Mouse (Mus musculus): Measurements from ENCODE around the gene Loxl3. TPM values are rescaled to one million over a fixed set of nuclear protein-coding genes. Genes with fewer than 3 reads are reported as not detected.

The Loxl3 gene
- total and polyA plus RNA-seq, 2 experiments from 2014 or later: 4.7 to 7.3 TPM

DNA sequence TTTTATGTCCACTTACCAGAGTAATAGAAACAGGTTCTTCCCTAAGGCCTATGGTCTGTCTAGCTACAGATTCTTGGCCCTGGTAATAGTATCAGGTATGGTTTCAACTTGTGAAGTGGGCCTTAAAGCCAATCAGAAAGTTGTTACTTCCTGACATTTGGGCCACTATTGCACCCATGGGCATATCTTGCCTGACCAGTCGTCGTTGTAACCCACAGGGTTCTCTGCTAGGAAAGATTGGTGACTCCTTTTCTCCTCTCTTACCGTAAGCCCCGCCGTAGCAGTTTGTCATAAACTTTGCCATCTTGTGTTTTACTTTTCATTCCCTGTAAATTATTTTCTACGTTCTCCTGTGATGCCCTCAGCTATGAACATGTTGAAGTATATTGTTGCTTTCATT is 13.9 kb upstream of the Loxl3 start:
- TF ChIP-seq CTCF (IDR thresholded peaks at IDR 0.05): no peak
- Histone ChIP-seq H3K4me3 (ENCODE audit: low read depth, low read length) (no peak overlapping the region), H3K9me3 (ENCODE audit: low read length) (no peaks in the 10 kb centered on the region), H3K4me2 (ENCODE audit: low read depth, low read length, poor library complexity, severe bottlenecking) (no peak overlapping the region), H3K36me3 (ENCODE audit: insufficient read depth, low read length) (no peaks in the 10 kb centered on the region), H3K27ac (ENCODE audit: low read depth, low read length) (no peak overlapping the region), H3K4me1 (ENCODE audit: insufficient read depth, low read length) (no peaks in the 10 kb centered on the region), H3K27me3 (ENCODE audit: insufficient read depth, low read length) (no peaks in the 10 kb centered on the region), H3K9ac (replicated peaks; ENCODE audit: low read length, poor library complexity, severe bottlenecking) (no peak overlapping the region)
- WGBS: 89% methylated on average over 6 of the region's 6 CpGs
- ATAC-seq (ENCODE audit: low FRiP score) (no peak), DNase-seq (ENCODE audit: low spot score) (no peak)

DNA sequence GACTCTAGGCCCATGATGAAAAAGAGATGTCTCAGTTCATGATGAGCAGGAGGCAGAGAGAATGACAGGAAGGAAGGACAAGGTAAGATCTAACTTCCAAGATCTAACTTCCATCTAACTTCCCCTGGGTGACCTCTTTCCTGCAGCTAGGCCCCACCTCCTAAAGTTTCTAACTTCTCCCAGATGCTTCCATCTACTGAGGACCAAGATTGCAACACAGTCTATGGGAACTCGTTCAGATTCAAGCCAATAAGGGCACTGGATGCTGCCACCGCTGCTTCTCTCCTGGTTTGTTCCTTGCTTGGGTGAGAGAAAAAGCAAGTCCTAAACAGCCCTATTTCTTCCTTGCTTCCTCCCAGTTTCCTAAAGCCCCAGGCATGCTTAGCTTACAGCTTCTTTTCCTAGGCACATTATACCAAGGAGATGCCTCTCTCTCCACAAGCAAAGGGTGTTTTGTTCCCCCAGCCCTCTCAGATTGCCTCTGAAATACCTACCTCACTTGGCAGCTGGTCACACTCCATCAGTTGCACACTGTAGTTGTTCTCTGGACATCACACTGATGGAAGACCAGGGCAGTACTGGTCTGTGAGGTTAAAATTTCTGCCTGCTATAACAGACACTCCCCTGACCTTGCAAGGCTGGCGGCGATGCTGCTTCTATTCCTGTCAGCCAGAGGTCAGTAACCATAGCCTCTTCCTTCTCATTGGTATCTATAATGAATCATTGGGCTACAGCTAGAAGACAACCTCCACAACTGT is 13.0 kb upstream of the Loxl3 start:
- WGBS: 86% methylated on average over 4 of the region's 4 CpGs
- Histone ChIP-seq H3K4me1 (ENCODE audit: insufficient read depth, low read length) (no peaks in the 10 kb centered on the region), H3K9me3 (ENCODE audit: low read length) (no peaks in the 10 kb centered on the region), H3K36me3 (ENCODE audit: insufficient read depth, low read length) (no peaks in the 10 kb centered on the region), H3K4me2 (ENCODE audit: low read depth, low read length, poor library complexity, severe bottlenecking) (no peak overlapping the region), H3K9ac (replicated peaks; ENCODE audit: low read length, poor library complexity, severe bottlenecking) (no peak overlapping the region), H3K4me3 (ENCODE audit: low read depth, low read length) (no peak overlapping the region), H3K27ac (ENCODE audit: low read depth, low read length) (no peak overlapping the region), H3K27me3 (ENCODE audit: insufficient read depth, low read length) (no peaks in the 10 kb centered on the region)
- DNase-seq (ENCODE audit: low spot score) (no peak), ATAC-seq (ENCODE audit: low FRiP score) (no peak)
- TF ChIP-seq CTCF (IDR thresholded peaks at IDR 0.05): no peak

DNA sequence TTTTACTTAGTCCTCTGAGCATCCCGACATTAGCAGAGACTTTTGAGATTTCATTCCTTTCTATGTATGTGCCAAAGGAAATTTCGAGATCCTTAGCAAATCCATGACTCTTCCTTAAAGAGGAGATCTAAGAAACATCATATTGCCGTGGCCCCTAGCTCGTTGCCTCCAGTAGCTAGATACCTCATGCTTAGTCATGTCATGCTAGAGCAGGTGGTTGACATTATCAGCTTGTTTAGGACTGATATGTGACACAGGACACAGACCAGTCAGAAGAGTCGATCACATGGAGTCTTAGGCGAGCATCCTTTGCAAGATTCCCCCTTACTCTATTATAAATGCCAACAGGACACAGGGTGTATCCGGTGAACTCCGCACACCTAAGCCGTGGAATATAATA is 11.0 kb upstream of the Loxl3 start:
- Histone ChIP-seq H3K27me3 (ENCODE audit: insufficient read depth, low read length) (no peaks in the 10 kb centered on the region), H3K36me3 (ENCODE audit: insufficient read depth, low read length) (no peaks in the 10 kb centered on the region), H3K4me3 (ENCODE audit: low read depth, low read length) (no peak overlapping the region), H3K9ac (replicated peaks; ENCODE audit: low read length, poor library complexity, severe bottlenecking) (no peak overlapping the region), H3K4me1 (ENCODE audit: insufficient read depth, low read length) (no peaks in the 10 kb centered on the region), H3K27ac (ENCODE audit: low read depth, low read length) (no peak overlapping the region), H3K9me3 (ENCODE audit: low read length) (no peaks in the 10 kb centered on the region), H3K4me2 (ENCODE audit: low read depth, low read length, poor library complexity, severe bottlenecking) (no peak overlapping the region)
- no peak for TF ChIP-seq CTCF (IDR thresholded peaks at IDR 0.05)
- ATAC-seq (ENCODE audit: low FRiP score): no peak
- DNase-seq (ENCODE audit: low spot score): no peak
- 87% methylated on average over 9 of the region's 9 CpGs for WGBS

DNA sequence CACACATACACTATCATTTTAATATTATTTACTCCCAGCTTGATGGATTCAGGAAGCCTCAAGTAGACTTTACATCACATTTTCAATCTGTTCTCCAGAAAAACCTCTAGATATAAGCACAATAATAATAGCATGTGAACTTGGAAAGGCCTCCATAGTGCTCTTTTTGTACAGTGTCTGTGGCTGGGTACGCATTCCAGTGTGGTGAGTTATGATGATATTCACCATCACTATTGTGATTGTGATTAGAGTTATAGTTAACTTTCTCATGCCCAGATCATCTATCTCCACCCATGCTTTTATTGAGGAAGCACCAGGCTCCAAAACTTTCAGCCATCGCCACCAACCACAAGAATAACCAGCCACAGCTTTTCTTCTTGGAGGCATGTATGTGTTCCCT is 10.2 kb upstream of the Loxl3 start:
- no peaks in the 10 kb centered on the region for H3K27me3 ChIP-seq (ENCODE audit: insufficient read depth, low read length)
- H3K4me3 ChIP-seq (ENCODE audit: low read depth, low read length): no peak overlapping the region
- H3K4me1 ChIP-seq (ENCODE audit: insufficient read depth, low read length): no peaks in the 10 kb centered on the region
- H3K4me2 ChIP-seq (ENCODE audit: low read depth, low read length, poor library complexity, severe bottlenecking): no peak overlapping the region
- no peaks in the 10 kb centered on the region for H3K36me3 ChIP-seq (ENCODE audit: insufficient read depth, low read length)
- no peak overlapping the region for H3K27ac ChIP-seq (ENCODE audit: low read depth, low read length)
- H3K9ac ChIP-seq (replicated peaks; ENCODE audit: low read length, poor library complexity, severe bottlenecking): no peak overlapping the region
- no peak for TF ChIP-seq CTCF (IDR thresholded peaks at IDR 0.05)
- ATAC-seq (ENCODE audit: low FRiP score): no peak
- no peaks in the 10 kb centered on the region for H3K9me3 ChIP-seq (ENCODE audit: low read length)
- 97% methylated on average over 2 of the region's 2 CpGs for WGBS
- DNase-seq (ENCODE audit: low spot score): no peak

DNA sequence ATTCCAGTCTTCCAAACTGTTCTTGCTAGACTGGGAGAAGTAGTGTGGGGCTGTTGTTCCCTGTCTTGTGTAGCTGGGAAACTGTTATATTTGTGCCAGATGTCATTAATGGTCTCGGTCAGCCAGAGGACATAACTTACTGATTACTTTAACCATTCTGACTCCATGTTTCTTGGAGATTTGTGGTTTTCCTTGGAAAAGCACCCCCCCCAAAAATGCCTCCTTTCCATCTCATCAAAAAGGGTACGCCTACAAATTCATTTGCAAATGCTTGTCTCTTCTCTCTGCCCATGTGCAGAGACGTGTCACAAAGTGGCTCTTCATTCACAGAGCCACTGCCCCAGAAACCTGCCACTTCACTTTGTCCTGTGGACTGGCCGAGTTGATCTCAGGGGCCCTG is 9.6 kb upstream of the Loxl3 start:
- H3K9ac ChIP-seq (replicated peaks; ENCODE audit: low read length, poor library complexity, severe bottlenecking): no peak overlapping the region
- H3K4me2 ChIP-seq (ENCODE audit: low read depth, low read length, poor library complexity, severe bottlenecking): no peak overlapping the region
- no peaks in the 10 kb centered on the region for H3K27me3 ChIP-seq (ENCODE audit: insufficient read depth, low read length)
- no peaks in the 10 kb centered on the region for H3K36me3 ChIP-seq (ENCODE audit: insufficient read depth, low read length)
- H3K9me3 ChIP-seq (ENCODE audit: low read length): no peaks in the 10 kb centered on the region
- H3K4me3 ChIP-seq (ENCODE audit: low read depth, low read length): no peak overlapping the region
- WGBS: 73% methylated on average over 4 of the region's 4 CpGs
- DNase-seq (ENCODE audit: low spot score): no peak
- no peak for ATAC-seq (ENCODE audit: low FRiP score)
- H3K4me1 ChIP-seq (ENCODE audit: insufficient read depth, low read length): no peaks in the 10 kb centered on the region
- no peak for TF ChIP-seq CTCF (IDR thresholded peaks at IDR 0.05)
- H3K27ac ChIP-seq (ENCODE audit: low read depth, low read length): no peak overlapping the region

DNA sequence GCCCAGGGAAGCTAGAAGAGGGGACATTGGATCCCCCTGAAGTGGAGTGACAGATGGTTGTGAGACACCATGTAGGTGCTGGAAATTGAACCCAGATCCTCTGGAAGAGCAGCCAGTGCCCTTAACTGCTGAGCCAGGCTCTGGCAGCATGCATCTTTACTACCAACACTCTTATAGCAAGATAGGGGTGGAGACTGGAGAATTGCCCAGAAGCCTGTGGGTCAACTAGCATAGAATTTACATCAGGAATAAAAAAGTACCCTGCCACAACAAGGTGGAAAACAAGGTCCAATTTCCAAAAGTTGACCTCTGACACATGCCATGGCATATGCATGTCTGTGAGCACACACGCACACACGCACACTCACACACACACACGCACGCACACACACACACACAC is 8.8 kb upstream of the Loxl3 start:
- no peak overlapping the region for H3K9ac ChIP-seq (replicated peaks; ENCODE audit: low read length, poor library complexity, severe bottlenecking)
- H3K4me3 ChIP-seq (ENCODE audit: low read depth, low read length): no peak overlapping the region
- no peaks in the 10 kb centered on the region for H3K9me3 ChIP-seq (ENCODE audit: low read length)
- WGBS: 99% methylated on average over 4 of the region's 4 CpGs
- no peak overlapping the region for H3K4me2 ChIP-seq (ENCODE audit: low read depth, low read length, poor library complexity, severe bottlenecking)
- no peaks in the 10 kb centered on the region for H3K4me1 ChIP-seq (ENCODE audit: insufficient read depth, low read length)
- no peaks in the 10 kb centered on the region for H3K27me3 ChIP-seq (ENCODE audit: insufficient read depth, low read length)
- ATAC-seq (ENCODE audit: low FRiP score) (no peak), DNase-seq (ENCODE audit: low spot score) (no peak)
- H3K27ac ChIP-seq (ENCODE audit: low read depth, low read length): no peak overlapping the region
- H3K36me3 ChIP-seq (ENCODE audit: insufficient read depth, low read length): no peaks in the 10 kb centered on the region
- TF ChIP-seq CTCF (IDR thresholded peaks at IDR 0.05): no peak

Data from midbrain, postnatal 0 days (tissue).